Mouse (Mus musculus): ENCODE measurements around the gene Zfp954. TPM values are rescaled to one million over a fixed set of nuclear protein-coding genes. Genes with fewer than 3 reads are reported as not detected.

Gene Zfp954
- 1 to 10 TPM; 4.8 to 10.0 TPM for polyA plus RNA-seq (2012; fragmentation: generic; extraction: Trizol)

DNA sequence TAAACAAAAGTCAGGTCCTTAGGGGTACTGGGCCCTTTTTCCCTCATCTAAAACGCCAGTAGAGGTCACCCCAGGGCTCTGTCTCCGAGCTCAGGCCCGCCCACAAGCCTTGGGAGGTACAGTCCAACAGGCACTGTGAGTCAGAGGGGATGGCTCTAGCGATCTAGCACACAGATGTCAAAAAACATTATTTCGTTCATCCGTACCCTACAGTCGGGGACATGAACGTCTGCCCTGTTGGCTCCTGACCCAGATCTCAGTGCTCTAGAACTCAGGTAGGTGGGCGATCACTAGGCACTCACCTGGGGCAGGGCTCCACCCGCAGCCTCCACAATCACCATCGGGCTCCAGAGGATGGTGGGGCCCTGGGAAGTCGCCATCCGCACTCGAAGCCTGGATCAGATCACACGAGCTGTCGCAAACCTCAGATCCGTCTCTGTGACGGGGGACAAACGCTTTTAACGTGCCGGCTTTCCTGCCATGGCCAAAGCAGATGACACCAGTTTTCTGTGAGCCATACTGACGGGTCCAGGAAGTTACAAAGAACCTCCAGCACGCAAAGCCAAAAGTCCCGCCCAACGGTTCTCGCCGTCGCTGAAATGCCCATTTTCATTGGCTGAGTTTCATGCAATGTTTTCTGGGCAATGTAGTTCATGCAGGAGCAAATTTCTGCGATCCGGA, at the start of gene Zfp954:
TSS of gene Zfp954 (minus strand) at position 568 of the 681 bp plus-strand sequence.

DNA sequence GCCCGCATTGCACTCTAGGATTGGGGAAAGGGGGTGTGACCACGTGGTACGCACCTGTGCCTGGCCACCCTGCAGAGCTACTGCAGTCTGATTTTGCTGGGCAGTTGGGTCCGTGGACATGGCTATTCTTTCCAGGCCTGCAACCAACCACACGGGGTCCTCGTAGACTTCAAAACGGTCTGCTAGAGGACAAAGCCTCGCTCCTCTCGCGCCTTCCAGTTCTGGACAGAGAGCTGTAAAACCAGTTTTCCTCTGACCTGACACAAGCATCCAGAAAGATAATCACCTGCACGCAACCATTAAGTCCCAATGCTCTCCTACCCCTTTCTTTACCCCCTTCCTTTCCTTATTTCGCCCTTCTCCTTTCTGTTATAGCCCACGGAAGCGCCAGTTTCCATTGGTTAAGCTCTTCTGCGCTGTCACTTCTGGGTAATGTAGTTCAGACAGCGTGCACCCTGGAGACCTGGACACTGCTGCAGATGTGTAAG, 15.1 kb upstream of the Zfp954 start, which contains the start of gene Zfp773:
TSS of gene Zfp773 (minus strand) at position 377 of the 488 bp plus-strand sequence.

Other genes starting within 250 kb of the Zfp954 start
- gene Aurkc, start 126.2 kb downstream of the Zfp954 start, polyA plus RNA-seq (2012; fragmentation: generic; extraction: Trizol): not detected
- gene Zfp773, start 15.3 kb upstream of the Zfp954 start, polyA plus RNA-seq (2012; fragmentation: generic; extraction: Trizol): under 1 TPM in 1 of 2 experiments, not detected in 1; 0.35 TPM
- gene Zfp418, start 49.8 kb upstream of the Zfp954 start, polyA plus RNA-seq (2012; fragmentation: generic; extraction: Trizol): under 1 TPM; 0.05 to 0.86 TPM
- 1 to 10 TPM in 1 of 2 experiments, under 1 TPM in 1; 0.28 to 1.7 TPM for gene Zfp772, start 88.5 kb upstream of the Zfp954 start, polyA plus RNA-seq (2012; fragmentation: generic; extraction: Trizol)
- gene Vmn2r29, start 125.8 kb upstream of the Zfp954 start, polyA plus RNA-seq (2012; fragmentation: generic; extraction: Trizol): not detected
- under 1 TPM; 0.07 to 0.34 TPM for gene Gm45844, start 156.8 kb upstream of the Zfp954 start, polyA plus RNA-seq (2012; fragmentation: generic; extraction: Trizol)
- 10 to 100 TPM in 1 of 2 experiments, 1 to 10 TPM in 1; 1.8 to 12.5 TPM for gene Clcn4, start 179.4 kb upstream of the Zfp954 start, polyA plus RNA-seq (2012; fragmentation: generic; extraction: Trizol)
- gene Vmn2r30, start 216.1 kb upstream of the Zfp954 start, polyA plus RNA-seq (2012; fragmentation: generic; extraction: Trizol): not detected